Mouse (Mus musculus) CH12.LX (cell line): ENCODE data around the gene Sp100. TPM values are rescaled to one million over a fixed set of nuclear protein-coding genes. Genes with fewer than 3 reads are reported as not detected.
"Not testable (repeated sequence)": the region's sequence is repeated elsewhere in the genome, so short reads cannot be mapped to it uniquely, and the experiment has no call there.

Source experiments
- DNase-seq: peaks from one replicate; pipeline ENCODE4 v3.0.0-alpha.2; 2013; ENCODE audit errors: extremely low read depth
- H3K27ac ChIP-seq: 2 replicates; pipeline ENCODE4 v1.5.1; 2012; ENCODE audit warnings: low read depth, mild to moderate bottlenecking, control low read depth, moderate library complexity; ENCODE audit not compliant: insufficient read depth
- H3K27me3 ChIP-seq: replicated peaks from 2 replicates; pipeline ENCODE3; 2012; ENCODE audit warnings: inconsistent platforms
- H3K36me3 ChIP-seq, 2 experiments: replicated peaks in 1 of 2; 2 replicates each; pipeline versions ENCODE3 to v1.6.1; 2012; ENCODE audit warnings: inconsistent platforms in 1 of 2, low read length in 1 of 2, mild to moderate bottlenecking in 1 of 2, mixed read lengths in 1 of 2, moderate library complexity in 1 of 2; ENCODE audit not compliant: control insufficient read depth in 1 of 2, insufficient read depth in 1 of 2
- H3K4me1 ChIP-seq, 2 experiments: 2 replicates each; pipeline ENCODE4 v1.6.1; 2012; ENCODE audit warnings: inconsistent platforms in 1 of 2, moderate library complexity in 1 of 2; ENCODE audit not compliant: insufficient read depth in 2 of 2, control insufficient read depth in 1 of 2
- H3K4me2 ChIP-seq: 2 replicates; pipeline ENCODE4 v1.6.1; 2012; ENCODE audit warnings: low read depth, mild to moderate bottlenecking, control low read depth; ENCODE audit not compliant: poor library complexity, insufficient read depth, severe bottlenecking
- H3K4me3 ChIP-seq, 3 experiments: fragments of 150-350 bp in 1 of 3; sonication (generic) in 1 of 3; replicated peaks in 1 of 3; 2 replicates each; pipeline versions ENCODE3 to v1.5.1; 2011 to 2012; ENCODE audit warnings: low read depth in 2 of 3, low read length in 2 of 3, mild to moderate bottlenecking in 2 of 3, moderate library complexity in 2 of 3, control low read depth in 1 of 3, improper control_type of control experiment in 1 of 3, inconsistent platforms in 1 of 3, mixed read lengths in 1 of 3; ENCODE audit not compliant: poor library complexity in 1 of 3
- H3K79me2 ChIP-seq: replicated peaks from 2 replicates; pipeline ENCODE4 v1.6.1; 2012; ENCODE audit warnings: mild to moderate bottlenecking, moderate library complexity; ENCODE audit not compliant: control insufficient read depth, poor library complexity, insufficient read depth, severe bottlenecking; ENCODE audit errors: extremely low read depth
- H3K9ac ChIP-seq: 2 replicates; pipeline ENCODE4 v1.6.1; 2012; ENCODE audit warnings: low read depth, mild to moderate bottlenecking, control low read depth, moderate library complexity; ENCODE audit not compliant: insufficient read depth
- H3K9me3 ChIP-seq: replicated peaks from 2 replicates; pipeline ENCODE3; 2012; ENCODE audit warnings: low read length, inconsistent platforms, mixed read lengths
- BHLHE40 ChIP-seq: IDR thresholded peaks from 2 replicates; pipeline ENCODE4 v1.6.1; 2011; ENCODE audit warnings: mild to moderate bottlenecking, low read depth, low read length, improper control_type of control experiment
- CHD1 ChIP-seq: IDR thresholded peaks from 2 replicates; pipeline ENCODE4 v1.6.1; 2012; ENCODE audit warnings: low read depth, low read length, improper control_type of control experiment, inconsistent platforms
- CHD2 ChIP-seq: IDR thresholded peaks from 2 replicates; pipeline ENCODE4 v1.6.1; 2011; ENCODE audit warnings: low read length, improper control_type of control experiment
- EP300 ChIP-seq: IDR thresholded peaks from 2 replicates; pipeline ENCODE4 v1.6.1; 2011; ENCODE audit warnings: low read length, improper control_type of control experiment
- ETS1 ChIP-seq: conservative IDR thresholded peaks from 2 replicates; pipeline ENCODE4 v1.6.1; 2012; ENCODE audit warnings: low read depth, mild to moderate bottlenecking, inconsistent platforms, low read length, improper control_type of control experiment, moderate library complexity
- IRF4 ChIP-seq: IDR thresholded peaks from 2 replicates; pipeline ENCODE4 v1.6.1; 2014; ENCODE audit warnings: low read depth, mild to moderate bottlenecking, inconsistent platforms, low read length, improper control_type of control experiment
- JUND ChIP-seq: conservative IDR thresholded peaks from 2 replicates; pipeline ENCODE4 v1.6.1; 2011; ENCODE audit warnings: low read depth, low read length, improper control_type of control experiment
- KAT2A ChIP-seq: IDR thresholded peaks from 2 replicates; pipeline ENCODE4 v1.6.1; 2012; ENCODE audit warnings: low read length, improper control_type of control experiment, inconsistent platforms; ENCODE audit not compliant: insufficient replicate concordance
- MAFK ChIP-seq: IDR thresholded peaks from 2 replicates; pipeline ENCODE4 v1.6.1; 2011; ENCODE audit warnings: low read length, improper control_type of control experiment; ENCODE audit not compliant: insufficient replicate concordance
- MAX ChIP-seq: IDR thresholded peaks from 2 replicates; pipeline ENCODE4 v1.6.1; 2011; ENCODE audit warnings: low read length, improper control_type of control experiment
- NELFE ChIP-seq: IDR thresholded peaks from 2 replicates; pipeline ENCODE4 v1.6.1; 2011; ENCODE audit warnings: low read depth, low read length, improper control_type of control experiment
- PAX5 ChIP-seq: IDR thresholded peaks from 2 replicates; pipeline ENCODE4 v1.6.1; 2012; ENCODE audit warnings: low read length, inconsistent platforms, mixed read lengths
- RAD21 ChIP-seq: IDR thresholded peaks from 2 replicates; pipeline ENCODE4 v1.6.1; 2011; ENCODE audit warnings: low read depth, mild to moderate bottlenecking, low read length, improper control_type of control experiment, moderate library complexity
- TBP ChIP-seq: conservative IDR thresholded peaks from 2 replicates; pipeline ENCODE4 v1.6.1; 2011; ENCODE audit warnings: low read depth, low read length, improper control_type of control experiment
- TCF12 ChIP-seq: IDR thresholded peaks from 2 replicates; pipeline ENCODE4 v1.6.1; 2014; ENCODE audit warnings: low read depth, mild to moderate bottlenecking, inconsistent platforms, low read length, improper control_type of control experiment
- UBTF ChIP-seq: IDR thresholded peaks from 2 replicates; pipeline ENCODE4 v1.6.1; 2012; ENCODE audit warnings: low read depth, mild to moderate bottlenecking, inconsistent platforms, low read length, improper control_type of control experiment, moderate library complexity
- ZKSCAN1 ChIP-seq: IDR thresholded peaks from 2 replicates; pipeline ENCODE4 v1.6.1; 2012; ENCODE audit warnings: low read depth, inconsistent platforms, low read length, improper control_type of control experiment, borderline replicate concordance
- ZMIZ1 ChIP-seq: IDR thresholded peaks from 2 replicates; pipeline ENCODE4 v1.6.1; 2012; ENCODE audit warnings: low read depth, mild to moderate bottlenecking, inconsistent platforms, low read length, improper control_type of control experiment
- dilution Hi-C: fragments of 300-500 bp; cut with MboI; formaldehyde crosslinking; loops from 2 replicates; pipeline ENCODE4 v1.14.3; 2020; ENCODE audit warnings: low sequenced_read_pairs; ENCODE audit not compliant: extremely low pct_unique_long_range_greater_than_20kb, extremely low pct_ligation_motif_present
- in situ Hi-C: fragments of 300-500 bp; cut with MboI; formaldehyde crosslinking; loops from 3 replicates; pipeline ENCODE4 v1.14.3; 2019; ENCODE audit warnings: low sequenced_read_pairs, low pct_ligation_motif_present, low pct_unique_long_range_greater_than_20kb, mixed read lengths
- polyA plus RNA-seq: library from polyadenylated mRNA; unstranded; fragments of >175 nt; gene quantifications from 2 replicates; pipeline ENCODE4 v1.2.1, GENCODE M21; 2012; ENCODE audit warnings: low read depth; ENCODE audit not compliant: insufficient read length
- total RNA-seq, 2 experiments: library from RNA; depleted of rRNA; stranded (reverse); fragments of 300-350 nt in 1 of 2; fragments of >200 nt in 1 of 2; gene quantifications; 2 replicates each; pipeline ENCODE4 v1.2.3; 2012 to 2014

The Sp100 gene
- total and polyA plus RNA-seq, 3 experiments = 24.7 to 74.0 (median 59.5) TPM

DNA sequence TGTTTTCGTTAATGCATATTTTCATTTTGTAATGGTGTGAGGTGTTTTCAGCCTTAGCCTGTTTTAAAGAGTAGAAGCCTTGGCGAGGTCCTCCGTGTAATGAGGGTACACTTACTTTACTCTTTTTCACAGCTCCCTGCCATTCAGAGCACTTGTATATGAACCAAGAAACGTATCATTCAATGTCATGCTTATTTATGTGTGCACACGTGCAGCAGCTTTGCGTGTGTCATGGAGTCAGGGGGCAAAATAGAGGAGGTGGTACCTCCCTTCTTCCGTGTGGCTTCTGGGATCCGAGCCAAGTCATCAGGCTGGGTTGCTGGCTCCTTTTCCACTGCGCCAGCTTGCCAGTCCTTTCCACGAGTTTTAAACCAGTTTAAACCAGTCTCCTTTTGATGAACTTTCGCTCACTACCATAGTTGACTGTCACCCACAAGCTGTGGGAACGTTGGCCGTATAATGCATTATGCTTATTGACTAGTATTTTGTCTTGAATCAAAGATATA lies 2.0 kb downstream of the Sp100 start:
- DNase-seq, H3K9me3 ChIP-seq, in situ Hi-C loops, dilution Hi-C loops, H3K27ac ChIP-seq, H3K36me3 ChIP-seq, H3K79me2 ChIP-seq, H3K27me3 ChIP-seq: not testable (repeated sequence)
- peak overlapping the region; percentile 20 to 60 (median 23) for H3K4me3 ChIP-seq
- peaks cover 2 to 15% of the 10 kb centered on the region in 2 experiments; a peak in 3 of 4 replicates for H3K4me1 ChIP-seq
- H3K4me2 ChIP-seq = peak overlapping the region; percentile 22
- H3K9ac ChIP-seq = 0 out of 2 replicates have a peak overlapping the region, but pooled peaks have one; percentile 0
- TF ChIP-seq BHLHE40 = peak; percentile 66

- H3K9me3 ChIP-seq, H3K9ac ChIP-seq, dilution Hi-C loops, H3K27me3 ChIP-seq, H3K4me1 ChIP-seq, H3K36me3 ChIP-seq, H3K27ac ChIP-seq, H3K4me2 ChIP-seq, H3K4me3 ChIP-seq, in situ Hi-C loops, H3K79me2 ChIP-seq, DNase-seq: not testable (repeated sequence)
Observed at GRCm38 (mm10) chr1:85657211-85657610, 7.4 kb downstream of the Sp100 start.

DNA sequence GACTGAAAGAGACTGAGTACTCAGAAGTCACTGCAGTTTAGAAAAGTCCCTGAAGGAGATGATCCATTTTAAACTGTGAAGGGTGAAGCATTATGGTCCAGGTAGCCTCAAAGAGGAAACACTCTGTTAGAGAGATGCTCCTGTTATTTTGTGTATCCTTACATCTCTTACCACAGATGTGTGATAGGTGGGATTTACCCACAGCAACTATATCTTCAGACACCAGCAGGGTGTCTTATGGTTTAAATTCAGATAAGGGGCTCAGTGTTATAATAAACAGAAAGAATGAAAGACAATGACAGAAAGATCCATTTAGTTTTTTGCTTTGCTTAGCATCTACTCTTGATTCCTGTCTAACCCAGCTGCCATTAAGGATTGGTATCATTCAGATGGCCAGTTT lies 14.5 kb downstream of the Sp100 start:
- Histone ChIP-seq H3K4me2 (no peak overlapping the region), H3K36me3 (peaks cover 52 to 60% of the 10 kb centered on the region in 2 experiments), H3K9ac (no peak overlapping the region), H3K79me2 (no peaks in the 10 kb centered on the region), H3K4me1 (peaks cover 0 to 9% of the 10 kb centered on the region in 2 experiments; a peak in 2 of 4 replicates), H3K9me3 (no peaks in the 10 kb centered on the region), H3K27ac (no peak overlapping the region), H3K4me3 (no peak overlapping the region), H3K27me3 (no peaks in the 10 kb centered on the region)
- in situ Hi-C loops = no loop called here
- dilution Hi-C loops = no loop called here
- TF ChIP-seq KAT2A (no peak), CHD2 (no peak), MAFK (no peak), TCF12 (no peak), ETS1 (no peak), JUND (no peak), PAX5 (no peak), EP300 (no peak), TBP (no peak), MAX (no peak), ZMIZ1 (no peak), IRF4 (no peak), NELFE (no peak), RAD21 (no peak), ZKSCAN1 (no peak), UBTF (no peak), CHD1 (no peak)
- no peak for DNase-seq
